Mouse (Mus musculus) CH12F3 (cell line): ENCODE data around the gene Smim4.

Experiments
- in situ Hi-C: fragments of 300-500 bp; cut with MboI; formaldehyde crosslinking; loops from 2 replicates; pipeline ENCODE4 v1.14.3; 2020; ENCODE audit warnings: low sequenced_read_pairs

The Smim4 gene

GRCm38 (mm10) chr14:31139666-31140065 lies 10.9 kb upstream of the Smim4 start:
- in situ Hi-C loops: no loop called here

GRCm38 (mm10) chr14:31138897-31139429 lies 10.2 kb upstream of the Smim4 start:
- in situ Hi-C loops: no loop called here

DNA sequence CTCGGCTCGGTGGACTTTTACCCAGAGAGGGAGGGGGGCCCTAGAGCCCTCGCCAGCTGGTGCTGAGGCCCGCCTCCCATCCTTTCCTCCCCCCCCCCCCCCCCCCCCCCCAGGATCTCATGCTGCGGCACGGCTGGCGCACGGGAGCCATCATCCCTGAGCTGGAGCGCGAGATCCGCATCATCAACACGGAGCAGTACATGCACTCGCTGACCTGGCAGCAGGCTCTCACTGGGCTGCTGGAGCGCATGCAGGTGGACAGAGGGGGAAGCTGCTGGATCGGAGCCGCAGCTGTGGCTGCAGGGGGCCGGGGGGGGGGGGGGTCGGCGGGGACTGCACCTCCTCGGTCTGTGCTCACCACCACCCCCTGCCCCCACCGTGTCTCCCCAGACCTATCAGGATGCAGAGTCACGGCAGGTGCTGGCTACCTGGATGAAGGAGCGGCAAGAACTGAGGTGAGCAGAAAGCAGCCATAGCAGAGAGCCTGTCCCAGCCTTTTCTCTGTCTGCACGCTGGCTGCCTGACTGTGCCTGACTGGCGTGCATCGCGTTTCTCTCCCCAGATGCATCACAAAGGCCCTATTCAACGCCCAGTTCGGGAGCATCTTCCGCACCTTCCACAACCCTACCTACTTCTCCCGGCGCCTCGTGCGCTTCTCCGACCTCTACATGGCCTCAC lies 9.6 kb upstream of the Smim4 start:
- in situ Hi-C loops: no loop called here

- in situ Hi-C loops: no loop called here
Measured at GRCm38 (mm10) chr14:31137791-31138190, 9.0 kb upstream of the Smim4 start.

DNA sequence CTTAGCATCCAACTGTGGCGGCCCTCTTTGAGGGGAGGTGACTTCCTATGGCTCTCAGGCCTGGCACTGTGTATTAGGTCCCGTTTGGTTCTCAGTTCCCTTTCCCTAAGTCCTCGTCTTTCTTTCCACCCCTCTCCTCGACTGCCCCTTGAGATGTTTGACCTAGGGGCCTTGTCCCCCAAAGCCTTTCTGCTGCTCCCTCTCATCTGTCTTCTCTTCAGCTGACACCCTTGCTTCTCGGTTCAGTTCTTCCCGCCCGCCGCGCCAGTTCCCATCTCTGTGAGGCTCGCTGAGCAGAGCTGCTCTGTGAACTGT lies 8.5 kb upstream of the Smim4 start:
- in situ Hi-C loops: no loop called here

DNA sequence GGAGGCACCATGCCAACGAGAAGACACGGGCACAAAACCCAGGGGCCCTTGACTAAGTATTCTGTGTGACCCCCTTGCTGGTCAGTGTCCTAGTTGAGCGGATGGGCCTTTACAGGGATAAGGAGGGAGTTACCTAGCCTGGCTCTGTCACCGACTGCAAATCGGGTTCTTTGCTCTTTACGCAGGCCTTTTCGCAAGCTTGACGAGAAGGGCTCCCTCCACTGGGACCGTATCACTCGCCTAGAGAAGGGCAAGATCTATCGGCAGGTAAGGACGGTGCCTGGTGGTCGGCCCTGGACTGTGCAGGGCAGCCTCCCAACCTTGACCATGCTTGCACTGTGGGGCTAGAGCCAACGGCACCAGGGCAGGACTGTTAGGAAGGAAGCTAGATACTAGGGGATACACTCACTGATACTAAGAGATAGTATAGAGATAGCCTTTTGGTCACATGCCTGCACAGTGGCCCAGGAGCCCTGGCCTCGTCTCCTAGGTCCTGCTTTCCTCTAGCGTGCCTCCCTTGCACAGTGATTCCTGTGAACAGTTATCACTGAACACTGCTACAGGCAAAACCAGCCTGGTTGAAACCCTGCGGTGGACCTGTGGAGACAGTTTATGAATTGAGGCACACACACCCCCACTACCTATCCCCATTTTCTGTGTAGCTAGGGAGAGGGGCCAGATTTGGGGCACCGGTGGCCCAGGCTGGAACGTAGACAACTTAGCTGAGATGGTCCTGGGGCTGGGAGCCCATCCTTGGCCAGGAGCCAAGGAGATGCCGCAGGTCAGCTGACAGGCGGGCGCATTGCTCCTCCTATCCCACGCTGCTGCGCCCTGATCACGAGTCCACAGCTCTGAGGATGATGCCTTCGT lies 7.9 kb upstream of the Smim4 start:
- in situ Hi-C loops: no loop called here

- in situ Hi-C loops: no loop called here
Measured at GRCm38 (mm10) chr14:31135495-31136410, 7.0 kb upstream of the Smim4 start.

GRCm38 (mm10) chr14:31134015-31135000 lies 5.6 kb upstream of the Smim4 start:
- in situ Hi-C loops: no loop called here

DNA sequence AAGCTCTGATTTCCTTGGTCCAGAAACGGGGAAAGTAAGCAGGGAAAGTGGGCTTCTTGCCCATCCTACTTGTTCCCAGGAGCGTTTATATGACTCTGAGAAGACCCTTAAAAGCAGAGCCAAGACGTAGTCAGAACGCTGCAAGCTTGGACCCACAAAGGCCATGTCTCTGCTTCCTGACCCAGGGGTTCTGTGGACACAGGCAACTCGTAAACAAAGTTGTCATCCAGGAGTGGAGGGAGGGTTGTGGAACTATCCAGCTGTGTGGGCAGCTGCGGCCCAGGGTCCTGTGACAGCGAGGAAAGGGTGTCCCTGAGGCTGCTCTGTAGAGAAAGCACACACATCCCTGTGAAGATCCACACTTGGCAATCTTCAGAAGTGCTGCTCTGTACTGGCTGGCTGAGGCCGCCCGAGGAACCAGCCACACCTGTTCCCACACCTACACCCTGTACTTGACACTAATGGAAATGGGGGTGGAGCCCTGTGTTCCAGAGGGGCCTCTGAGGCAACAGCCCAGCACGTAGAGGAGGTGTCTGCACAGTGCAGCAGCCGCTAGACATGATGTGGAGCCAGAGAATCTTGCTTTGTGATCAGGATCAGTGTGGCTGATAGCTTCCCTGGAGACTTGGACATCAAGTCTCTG lies 4.4 kb upstream of the Smim4 start:
- in situ Hi-C loops: no loop called here

- in situ Hi-C loops: no loop called here
Measured at GRCm38 (mm10) chr14:31132491-31132975, 3.8 kb upstream of the Smim4 start.

DNA sequence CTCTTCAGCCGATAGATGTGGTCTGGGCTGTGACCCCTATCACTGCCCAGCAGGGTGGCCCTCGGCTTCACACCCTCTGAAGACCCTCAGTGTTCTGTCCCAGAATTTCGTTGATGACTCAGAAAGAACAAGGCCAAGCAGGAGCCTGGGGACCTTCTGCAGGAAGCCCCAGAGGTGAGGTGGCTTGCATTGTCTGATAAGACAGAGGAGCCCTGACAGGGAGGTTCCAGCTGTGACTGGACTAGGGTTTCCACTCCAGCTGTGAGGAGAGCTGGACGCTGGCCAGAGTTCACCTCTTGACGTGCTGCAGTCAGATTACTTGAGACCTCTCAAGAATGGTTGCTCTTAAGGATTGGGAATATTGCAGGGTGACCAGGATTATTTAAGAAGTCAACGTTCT lies 3.3 kb upstream of the Smim4 start:
- in situ Hi-C loops: no loop called here

DNA sequence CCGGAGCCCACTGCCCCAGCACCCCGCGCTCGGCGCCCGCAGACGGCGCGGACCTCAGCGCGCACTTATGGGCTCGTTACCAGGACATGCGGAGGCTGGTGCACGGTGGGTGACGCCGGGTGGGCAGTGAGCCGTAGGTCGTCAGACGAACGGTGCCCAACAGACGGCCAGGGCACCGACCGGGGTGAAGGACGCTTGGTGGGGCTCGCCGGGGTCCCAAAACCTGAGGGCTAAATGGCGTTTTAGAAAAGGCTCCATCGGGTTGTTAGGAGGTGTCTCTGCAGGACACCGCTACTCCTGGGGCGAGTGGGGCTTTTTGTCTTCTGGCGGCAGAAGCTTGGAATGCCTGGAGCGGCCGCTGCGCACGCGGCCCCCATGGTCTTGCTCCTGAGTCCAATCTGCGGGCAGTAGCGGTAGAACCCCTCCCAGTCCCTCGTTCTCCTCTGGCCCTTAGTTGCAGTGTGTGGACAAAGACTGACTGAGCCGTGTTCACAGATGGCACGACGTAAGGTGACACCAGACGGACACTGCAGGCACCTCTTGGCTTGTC lies 2.6 kb upstream of the Smim4 start:
- in situ Hi-C loops: no loop called here

- in situ Hi-C loops: no loop called here
Measured at GRCm38 (mm10) chr14:31130236-31131220, 1.8 kb upstream of the Smim4 start, which contains the start of gene Nt5dc2. Gene Nt5dc2 (plus strand): TSS chr14:31131053.

DNA sequence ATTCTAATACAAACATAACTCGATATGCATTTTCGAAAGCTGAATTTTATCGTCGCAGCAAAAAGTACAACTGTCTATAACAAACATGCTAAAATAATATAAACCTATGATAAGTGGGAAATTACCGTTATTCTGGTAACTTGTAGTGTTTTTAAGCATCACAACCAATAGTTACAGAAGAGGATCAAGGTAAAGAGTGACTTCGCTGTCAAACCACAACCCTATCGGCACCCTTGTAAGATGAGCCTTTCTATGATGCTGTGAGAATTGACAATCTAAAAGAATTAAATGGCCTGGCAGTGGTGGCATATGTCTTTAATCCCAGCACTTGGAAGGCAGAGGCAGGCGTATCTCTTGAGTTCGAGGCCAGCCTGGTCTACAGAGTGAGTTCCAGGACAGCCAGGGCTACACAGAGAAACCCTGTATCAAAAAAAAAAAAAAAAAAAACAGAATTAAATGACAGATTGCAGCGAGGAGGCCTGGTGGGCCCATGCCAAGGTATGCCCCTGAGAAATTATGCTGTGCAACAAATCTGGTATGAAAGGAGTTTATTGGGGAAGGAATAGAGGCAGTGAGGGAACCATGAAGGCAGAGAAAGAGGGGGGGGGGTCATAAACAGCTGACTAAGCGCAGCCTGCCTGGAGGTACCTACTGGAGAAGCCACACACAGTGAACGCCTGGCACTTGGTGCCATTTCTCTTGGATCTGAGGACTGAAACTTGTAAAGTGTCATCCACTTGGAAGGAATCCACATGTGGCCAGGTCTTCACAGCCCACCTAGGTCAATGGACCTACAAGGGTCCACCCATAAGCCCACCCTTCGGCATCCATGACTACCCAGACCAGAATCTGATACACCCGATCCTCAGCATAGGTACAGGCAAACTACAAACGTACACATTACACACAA lies 825 bp upstream of the Smim4 start:
- in situ Hi-C loops: no loop called here

- in situ Hi-C loops: no loop called here
Measured at GRCm38 (mm10) chr14:31128101-31128825, 493 bp downstream of the Smim4 start.

- in situ Hi-C loops: no loop called here
Measured at GRCm38 (mm10) chr14:31126826-31127225, 1.9 kb downstream of the Smim4 start.
